Mouse (Mus musculus) spleen, adult 2 months (tissue): ENCODE measurements at regions not wholly inside any gene's neighbourhood (a gene's known extent, or its start where the extent isn't known, plus 50 kb on each side); places are given as distances from the start of the nearest gene placed in this dataset.

Experiments used
- CTCF ChIP-seq: fragments of 200-500 bp; IDR thresholded peaks from 2 replicates; pipeline ENCODE4 v1.5.1; 2011; ENCODE audit warnings: mild to moderate bottlenecking, inconsistent platforms; ENCODE audit not compliant: insufficient read depth, insufficient read length, insufficient replicate concordance; ENCODE audit errors: extremely low read depth
- POLR2A ChIP-seq: fragments of 200-500 bp; IDR thresholded peaks from 2 replicates; pipeline ENCODE4 v1.6.1; 2011; ENCODE audit warnings: low read depth, low read length, inconsistent platforms

- TF ChIP-seq POLR2A (no peak), CTCF (no peak)
Measured at GRCm38 (mm10) chr9:41585771-41586170, 424.3 kb upstream of the Ubash3b start.
